Mouse (Mus musculus): Measurements from ENCODE around the gene Aox3. TPM values are rescaled to one million over a fixed set of nuclear protein-coding genes. Genes with fewer than 3 reads are reported as not detected.

Aox3 gene
- total and polyA plus RNA-seq, 3 experiments = 0.33 TPM; not detected in 2

DNA sequence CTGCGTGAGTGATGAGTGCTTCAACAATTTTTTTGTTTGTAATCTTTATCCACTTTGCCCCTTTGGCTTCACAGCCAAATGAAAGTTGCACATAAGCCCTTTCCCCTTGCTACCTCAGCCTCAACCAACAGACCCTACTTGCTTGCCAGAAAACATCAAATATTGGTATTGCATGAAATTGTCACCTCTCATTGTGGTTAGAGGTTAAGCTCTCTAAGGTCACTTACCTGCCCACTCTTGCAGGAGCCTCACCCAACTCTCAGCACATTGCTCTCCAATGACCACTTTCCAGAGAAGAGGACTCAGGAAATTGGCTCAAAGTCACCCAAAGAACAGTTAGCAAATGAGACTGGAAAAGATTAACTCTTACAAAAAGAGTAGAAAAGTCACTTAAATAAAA lies 41.4 kb upstream of the Aox3 start:
- ATAC-seq (ENCODE audit: extremely low read depth, insufficient number of reproducible peaks, low FRiP score, poor library complexity, severe bottlenecking) (no peak), DNase-seq (ENCODE audit: low spot score) (no peak)
- Histone ChIP-seq H3K9me3 (replicated peaks) (no peaks in the 10 kb centered on the region), H3K36me3 (replicated peaks) (no peaks in the 10 kb centered on the region), H3K27me3 (ENCODE audit: insufficient read depth, low read length) (peaks cover 2% of the 10 kb centered on the region; the same call in 1 of the 2 replicates), H3K4me1 (ENCODE audit: insufficient read depth, low read depth, low read length) (no peaks in the 10 kb centered on the region), H3K4me3 (ENCODE audit: low read depth, low read length) (no peak overlapping the region)
- TF ChIP-seq GATA2 (IDR thresholded peaks at IDR 0.05; ENCODE audit: borderline replicate concordance, low read depth, low read length) (no peak), CTCF (IDR thresholded peaks at IDR 0.05; ENCODE audit: low read depth, low read length) (no peak), POLR2AphosphoS5 (IDR thresholded peaks at IDR 0.05; ENCODE audit: insufficient replicate concordance, low read depth, low read length) (no peak), TAL1 (conservative IDR thresholded peaks at IDR 0.05; ENCODE audit: low read depth, low read length) (no peak), GATA1 (IDR thresholded peaks at IDR 0.05; ENCODE audit: borderline replicate concordance, low read length) (no peak)

DNA sequence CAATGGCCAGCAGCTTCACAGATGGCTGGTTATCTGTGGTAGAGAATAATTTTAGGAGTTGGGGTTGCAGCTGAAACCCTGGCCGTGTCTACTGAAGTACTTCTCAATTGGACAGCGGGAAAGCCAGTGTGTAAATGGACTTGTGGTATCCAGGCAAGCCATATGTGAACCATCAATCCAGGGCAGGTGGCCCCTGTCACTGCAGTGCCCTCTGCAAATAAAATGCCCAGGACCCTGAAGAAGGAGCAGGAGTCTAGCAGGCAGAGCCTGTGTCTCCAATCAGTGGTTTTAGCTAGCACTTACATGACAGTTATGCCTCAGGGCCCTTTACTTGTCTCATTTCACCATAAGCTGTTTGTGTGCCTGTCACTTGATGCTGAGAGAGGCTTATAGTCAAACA lies 40.5 kb upstream of the Aox3 start:
- Histone ChIP-seq H3K9me3 (replicated peaks) (no peaks in the 10 kb centered on the region), H3K4me1 (ENCODE audit: insufficient read depth, low read depth, low read length) (no peaks in the 10 kb centered on the region), H3K27me3 (ENCODE audit: insufficient read depth, low read length) (peaks cover 2% of the 10 kb centered on the region; the same call in 1 of the 2 replicates), H3K36me3 (replicated peaks) (no peaks in the 10 kb centered on the region), H3K4me3 (ENCODE audit: low read depth, low read length) (no peak overlapping the region)
- TF ChIP-seq POLR2AphosphoS5 (IDR thresholded peaks at IDR 0.05; ENCODE audit: insufficient replicate concordance, low read depth, low read length) (no peak), GATA2 (IDR thresholded peaks at IDR 0.05; ENCODE audit: borderline replicate concordance, low read depth, low read length) (no peak), TAL1 (conservative IDR thresholded peaks at IDR 0.05; ENCODE audit: low read depth, low read length) (no peak), CTCF (IDR thresholded peaks at IDR 0.05; ENCODE audit: low read depth, low read length) (no peak), GATA1 (IDR thresholded peaks at IDR 0.05; ENCODE audit: borderline replicate concordance, low read length) (no peak)
- ATAC-seq (ENCODE audit: extremely low read depth, insufficient number of reproducible peaks, low FRiP score, poor library complexity, severe bottlenecking) = no peak
- no peak for DNase-seq (ENCODE audit: low spot score)

DNA sequence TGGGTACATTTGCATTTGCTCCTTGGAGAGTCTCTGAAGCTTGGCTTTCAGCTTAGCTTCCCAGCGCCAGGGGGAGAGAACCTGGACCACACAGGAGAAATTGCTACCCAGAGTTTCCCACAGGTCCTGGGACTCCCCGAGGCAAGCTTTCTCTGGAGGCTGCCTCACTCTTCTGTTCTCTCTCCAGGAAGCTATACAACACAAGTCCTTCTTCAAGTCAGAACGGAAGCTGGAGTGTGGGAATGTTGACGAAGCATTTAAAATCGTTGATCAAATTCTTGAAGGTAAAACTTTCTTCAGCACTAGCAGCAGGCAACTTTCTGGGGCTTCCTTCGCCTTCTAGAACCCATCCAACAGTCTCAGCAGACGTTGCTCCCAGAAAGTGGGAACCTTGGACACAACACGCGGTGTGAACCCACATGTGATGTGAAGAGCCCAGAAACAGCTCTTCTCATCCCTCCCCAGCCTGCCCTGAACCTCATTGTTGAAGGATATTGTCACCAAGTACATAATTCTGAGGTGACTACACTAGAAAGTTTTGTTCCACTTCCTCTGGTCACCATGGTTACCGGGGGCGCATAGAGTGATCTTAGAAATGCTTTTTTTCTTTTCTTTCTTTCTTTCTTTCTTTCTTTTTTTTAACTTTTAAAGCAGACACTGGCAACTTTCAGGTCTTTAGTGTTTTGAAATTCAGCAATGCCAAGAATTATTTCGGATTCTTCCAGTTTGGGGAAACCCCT lies 39.8 kb upstream of the Aox3 start:
- Histone ChIP-seq H3K27me3 (ENCODE audit: insufficient read depth, low read length) (peaks cover 2% of the 10 kb centered on the region; the same call in 1 of the 2 replicates), H3K4me3 (ENCODE audit: low read depth, low read length) (no peak overlapping the region), H3K4me1 (ENCODE audit: insufficient read depth, low read depth, low read length) (no peaks in the 10 kb centered on the region), H3K36me3 (replicated peaks) (no peaks in the 10 kb centered on the region), H3K9me3 (replicated peaks) (no peaks in the 10 kb centered on the region)
- TF ChIP-seq GATA1 (IDR thresholded peaks at IDR 0.05; ENCODE audit: borderline replicate concordance, low read length) = no peak
- TF ChIP-seq CTCF (IDR thresholded peaks at IDR 0.05; ENCODE audit: low read depth, low read length) = no peak
- no peak for TF ChIP-seq POLR2AphosphoS5 (IDR thresholded peaks at IDR 0.05; ENCODE audit: insufficient replicate concordance, low read depth, low read length)
- TF ChIP-seq TAL1 (conservative IDR thresholded peaks at IDR 0.05; ENCODE audit: low read depth, low read length) = no peak
- TF ChIP-seq GATA2 (IDR thresholded peaks at IDR 0.05; ENCODE audit: borderline replicate concordance, low read depth, low read length) = no peak
- DNase-seq (ENCODE audit: low spot score) (no peak), ATAC-seq (ENCODE audit: extremely low read depth, insufficient number of reproducible peaks, low FRiP score, poor library complexity, severe bottlenecking) (no peak)

DNA sequence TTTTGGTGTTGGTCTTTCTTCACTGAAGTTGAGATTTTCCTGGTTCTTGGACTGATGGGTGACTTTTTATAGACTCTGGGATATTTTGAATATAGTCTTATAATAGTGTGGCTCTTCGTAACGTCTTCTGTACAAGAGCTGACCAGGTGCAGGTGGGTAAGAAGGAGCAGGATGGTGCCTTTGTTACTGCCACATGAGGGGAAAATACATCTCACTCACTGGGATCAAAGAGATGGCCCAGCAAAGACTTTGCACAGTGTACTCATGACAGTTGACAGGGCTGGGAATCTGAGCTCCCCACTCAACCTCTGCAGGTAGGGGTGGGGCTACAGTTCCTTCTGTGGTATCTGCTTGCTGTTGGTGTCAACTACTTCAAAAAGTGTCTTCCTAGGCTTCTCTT lies 38.7 kb upstream of the Aox3 start:
- no peak for DNase-seq (ENCODE audit: low spot score)
- no peaks in the 10 kb centered on the region for H3K4me1 ChIP-seq (ENCODE audit: insufficient read depth, low read depth, low read length)
- TF ChIP-seq GATA1 (IDR thresholded peaks at IDR 0.05; ENCODE audit: borderline replicate concordance, low read length) = no peak
- TF ChIP-seq GATA2 (IDR thresholded peaks at IDR 0.05; ENCODE audit: borderline replicate concordance, low read depth, low read length) = no peak
- no peak for TF ChIP-seq TAL1 (conservative IDR thresholded peaks at IDR 0.05; ENCODE audit: low read depth, low read length)
- TF ChIP-seq POLR2AphosphoS5 (IDR thresholded peaks at IDR 0.05; ENCODE audit: insufficient replicate concordance, low read depth, low read length) = no peak
- no peak for TF ChIP-seq CTCF (IDR thresholded peaks at IDR 0.05; ENCODE audit: low read depth, low read length)

DNA sequence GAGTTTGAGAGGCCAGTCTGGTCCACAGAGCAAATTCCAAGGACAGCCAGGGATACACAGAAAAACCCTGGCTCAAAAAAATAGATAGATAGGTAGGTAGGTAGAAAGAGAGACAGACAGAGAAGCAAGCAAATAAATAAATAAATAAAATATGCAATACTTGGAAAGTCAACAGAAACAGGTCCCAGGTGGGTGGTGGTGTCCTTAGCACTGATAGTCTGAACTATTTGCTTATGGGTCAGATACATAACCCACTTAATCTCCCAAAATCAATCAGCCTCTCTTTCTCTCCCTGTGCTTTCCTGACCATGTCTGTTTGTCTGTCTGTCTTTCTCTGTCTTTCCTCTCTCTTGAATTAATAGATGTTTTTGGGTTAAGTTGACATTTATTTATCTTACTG lies 35.0 kb upstream of the Aox3 start:
- Histone ChIP-seq H3K4me3 (ENCODE audit: low read depth, low read length) (no peak overlapping the region), H3K9me3 (replicated peaks) (no peaks in the 10 kb centered on the region), H3K4me1 (ENCODE audit: insufficient read depth, low read depth, low read length) (no peaks in the 10 kb centered on the region), H3K36me3 (replicated peaks) (no peaks in the 10 kb centered on the region), H3K27me3 (ENCODE audit: insufficient read depth, low read length) (peaks cover 5% of the 10 kb centered on the region)
- no peak for DNase-seq (ENCODE audit: low spot score)
- TF ChIP-seq CTCF (IDR thresholded peaks at IDR 0.05; ENCODE audit: low read depth, low read length) (no peak), POLR2AphosphoS5 (IDR thresholded peaks at IDR 0.05; ENCODE audit: insufficient replicate concordance, low read depth, low read length) (no peak), GATA1 (IDR thresholded peaks at IDR 0.05; ENCODE audit: borderline replicate concordance, low read length) (no peak), TAL1 (conservative IDR thresholded peaks at IDR 0.05; ENCODE audit: low read depth, low read length) (no peak), GATA2 (IDR thresholded peaks at IDR 0.05; ENCODE audit: borderline replicate concordance, low read depth, low read length) (no peak)
- no peak for ATAC-seq (ENCODE audit: extremely low read depth, insufficient number of reproducible peaks, low FRiP score, poor library complexity, severe bottlenecking)

More for the DNA sequence above, 38.7 kb upstream of the Aox3 start:
- H3K4me3 ChIP-seq (ENCODE audit: low read depth, low read length) = no peak overlapping the region
- ATAC-seq (ENCODE audit: extremely low read depth, insufficient number of reproducible peaks, low FRiP score, poor library complexity, severe bottlenecking) = no peak
- H3K27me3 ChIP-seq (ENCODE audit: insufficient read depth, low read length) = peaks cover 2% of the 10 kb centered on the region; the same call in 1 of the 2 replicates
- H3K9me3 ChIP-seq (replicated peaks) = no peaks in the 10 kb centered on the region
- H3K36me3 ChIP-seq (replicated peaks) = no peaks in the 10 kb centered on the region

DNA sequence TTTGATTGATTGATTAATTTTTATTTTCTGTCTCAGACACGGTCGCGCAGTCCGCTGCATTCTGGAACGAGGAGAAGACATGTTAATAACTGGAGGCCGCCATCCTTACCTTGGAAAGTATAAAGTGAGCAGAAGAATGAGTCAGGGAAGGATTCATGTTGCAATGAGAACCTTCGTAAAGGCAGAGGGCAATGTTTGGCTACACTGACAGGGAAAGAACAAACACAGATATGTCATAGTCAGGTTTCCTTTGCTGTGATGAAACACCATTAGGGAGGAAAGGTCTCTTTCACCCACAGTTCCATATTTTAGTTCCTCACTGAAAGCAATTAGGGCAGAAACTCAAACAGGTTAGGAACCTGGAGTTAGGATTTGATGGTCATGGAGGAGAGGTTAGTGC lies 34.5 kb upstream of the Aox3 start:
- TF ChIP-seq TAL1 (conservative IDR thresholded peaks at IDR 0.05; ENCODE audit: low read depth, low read length) (no peak), CTCF (IDR thresholded peaks at IDR 0.05; ENCODE audit: low read depth, low read length) (no peak), GATA2 (IDR thresholded peaks at IDR 0.05; ENCODE audit: borderline replicate concordance, low read depth, low read length) (no peak), GATA1 (IDR thresholded peaks at IDR 0.05; ENCODE audit: borderline replicate concordance, low read length) (no peak), POLR2AphosphoS5 (IDR thresholded peaks at IDR 0.05; ENCODE audit: insufficient replicate concordance, low read depth, low read length) (no peak)
- Histone ChIP-seq H3K4me3 (ENCODE audit: low read depth, low read length) (no peak overlapping the region), H3K4me1 (ENCODE audit: insufficient read depth, low read depth, low read length) (no peaks in the 10 kb centered on the region), H3K36me3 (replicated peaks) (no peaks in the 10 kb centered on the region), H3K9me3 (replicated peaks) (no peaks in the 10 kb centered on the region), H3K27me3 (ENCODE audit: insufficient read depth, low read length) (peaks cover 5% of the 10 kb centered on the region)
- no peak for DNase-seq (ENCODE audit: low spot score)
- ATAC-seq (ENCODE audit: extremely low read depth, insufficient number of reproducible peaks, low FRiP score, poor library complexity, severe bottlenecking) = no peak

Data from G1E (cell line).